Mouse (Mus musculus) ES-E14 (cell line): ENCODE results near the gene Pde7b. TPM values are rescaled to one million over a fixed set of nuclear protein-coding genes. Genes with fewer than 3 reads are reported as not detected.

Experiments
- DNase-seq: peaks from one replicate; pipeline ENCODE4 v3.0.0-alpha.2; 2013; ENCODE audit warnings: low read depth, low spot score
- H3K27ac ChIP-seq: 2 replicates; pipeline ENCODE4 v1.5.1; 2012; ENCODE audit warnings: low read depth, mild to moderate bottlenecking, low read length, moderate library complexity, mixed read lengths; ENCODE audit not compliant: poor library complexity, insufficient read depth, severe bottlenecking
- H3K36me3 ChIP-seq: 2 replicates; pipeline ENCODE4 v1.6.1; 2012; ENCODE audit warnings: mild to moderate bottlenecking, low read length, moderate library complexity, mixed read lengths; ENCODE audit not compliant: control insufficient read depth, poor library complexity, insufficient read depth, severe bottlenecking
- H3K4me1 ChIP-seq, 2 experiments: fragments of 150-350 bp in 1 of 2; sonication (generic) in 1 of 2; 2 replicates each; pipeline ENCODE4 v1.6.1; 2012; ENCODE audit warnings: low read length in 2 of 2, mild to moderate bottlenecking in 1 of 2, mixed read lengths in 1 of 2; ENCODE audit not compliant: control insufficient read depth in 2 of 2, insufficient read depth in 2 of 2, poor library complexity in 1 of 2
- H3K4me3 ChIP-seq, 2 experiments: fragments of 150-350 bp in 1 of 2; sonication (generic) in 1 of 2; 2 replicates each; pipeline ENCODE4 v1.5.1; 2012; ENCODE audit warnings: low read length in 2 of 2, low read depth in 1 of 2, mild to moderate bottlenecking in 1 of 2, mixed read lengths in 1 of 2; ENCODE audit not compliant: insufficient read depth in 1 of 2, poor library complexity in 1 of 2, severe bottlenecking in 1 of 2
- H3K9ac ChIP-seq: 2 replicates; pipeline ENCODE4 v1.6.1; 2012; ENCODE audit warnings: low read depth, mild to moderate bottlenecking, low read length, mixed read lengths; ENCODE audit not compliant: poor library complexity, insufficient read depth, severe bottlenecking
- H3K9me3 ChIP-seq: fragments of 150-350 bp; sonication (generic); 2 replicates; pipeline ENCODE4 v1.6.1; 2012; ENCODE audit warnings: low read depth, mild to moderate bottlenecking, low read length; ENCODE audit not compliant: control insufficient read depth, insufficient read depth
- CHD2 ChIP-seq: IDR thresholded peaks from 2 replicates; pipeline ENCODE4 v1.6.1; 2014; ENCODE audit warnings: mild to moderate bottlenecking, low read depth, low read length, inconsistent platforms
- HCFC1 ChIP-seq: IDR thresholded peaks from 2 replicates; pipeline ENCODE4 v1.6.1; 2012; ENCODE audit warnings: low read length, inconsistent platforms, borderline replicate concordance; ENCODE audit not compliant: insufficient read depth
- MAFK ChIP-seq: IDR thresholded peaks from 2 replicates; pipeline ENCODE4 v1.6.1; 2014; ENCODE audit warnings: mild to moderate bottlenecking, low read depth, low read length, inconsistent platforms; ENCODE audit not compliant: insufficient read depth
- ZC3H11A ChIP-seq: IDR thresholded peaks from 2 replicates; pipeline ENCODE4 v1.6.1; 2012; ENCODE audit warnings: low read depth, mild to moderate bottlenecking, inconsistent platforms, low read length, borderline replicate concordance
- ZNF384 ChIP-seq: IDR thresholded peaks from 2 replicates; pipeline ENCODE4 v1.6.1; 2012; ENCODE audit warnings: low read depth, low read length, inconsistent platforms
- in situ Hi-C, 2 experiments: fragments of 600-800 bp; cut with MboI; formaldehyde crosslinking; loops; one replicate each; pipeline ENCODE4 v1.15.1; 2025; ENCODE audit warnings: low sequenced_read_pairs in 2 of 2, inconsistent platforms in 1 of 2; ENCODE audit not compliant: unreplicated experiment in 2 of 2
- total RNA-seq: library from RNA; depleted of rRNA; stranded (reverse); fragments of 300-350 nt; gene quantifications from 2 replicates; pipeline ENCODE4 v1.2.3, GENCODE M21; 2012

Gene Pde7b
- total RNA-seq, 1 experiment, result 0.13 TPM

GRCm38 (mm10) chr10:20654590-20654989, 70.3 kb downstream of the Pde7b start:
- TF ChIP-seq ZC3H11A (no peak), ZNF384 (no peak), CHD2 (no peak), HCFC1 (no peak), MAFK (no peak)
- no peaks in the 10 kb centered on the region for H3K9me3 ChIP-seq
- H3K36me3 ChIP-seq, result no peaks in the 10 kb centered on the region
- H3K27ac ChIP-seq, result no peak overlapping the region
- no peak overlapping the region for H3K9ac ChIP-seq
- H3K4me3 ChIP-seq, result no peak overlapping the region
- in situ Hi-C loops, result no loop called here
- H3K4me1 ChIP-seq, result 0 out of 4 replicates have a peak, but pooled peaks cover 0 to under 1% of the 10 kb centered on the region in 2 experiments
- no peak for DNase-seq

DNA sequence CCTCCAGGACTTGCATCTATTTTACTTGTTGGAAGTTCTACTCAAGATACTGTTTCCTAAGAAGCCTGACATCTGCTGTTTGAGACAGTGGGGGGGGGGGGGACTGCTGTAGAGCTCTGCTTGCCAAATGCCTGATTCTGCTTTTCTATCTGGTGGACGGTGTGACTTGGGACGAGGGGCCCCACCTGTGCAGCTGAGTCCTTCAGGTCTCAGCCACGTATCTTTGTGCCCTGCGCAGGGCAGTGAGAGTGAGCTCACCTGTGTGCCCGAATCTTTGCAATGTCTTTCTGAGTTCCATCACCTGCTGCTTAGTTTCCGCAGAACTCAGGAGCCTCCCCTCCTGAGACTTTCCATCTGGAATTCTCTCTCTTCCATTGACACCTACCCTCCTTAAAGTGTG, 70.7 kb downstream of the Pde7b start:
- Histone ChIP-seq H3K36me3 (no peaks in the 10 kb centered on the region), H3K9ac (no peak overlapping the region), H3K27ac (no peak overlapping the region), H3K9me3 (no peaks in the 10 kb centered on the region), H3K4me1 (0 out of 4 replicates have a peak, but pooled peaks cover 0 to 3% of the 10 kb centered on the region in 2 experiments), H3K4me3 (no peak overlapping the region)
- no peak for DNase-seq
- TF ChIP-seq HCFC1, result no peak
- no peak for TF ChIP-seq ZC3H11A
- TF ChIP-seq MAFK, result no peak
- TF ChIP-seq CHD2, result no peak
- TF ChIP-seq ZNF384, result no peak
- in situ Hi-C loops, result no loop called here

GRCm38 (mm10) chr10:20653299-20653698, 71.6 kb downstream of the Pde7b start:
- in situ Hi-C loops, result no loop called here
- Histone ChIP-seq H3K9me3 (no peaks in the 10 kb centered on the region), H3K4me1 (0 out of 4 replicates have a peak, but pooled peaks cover 0 to 3% of the 10 kb centered on the region in 2 experiments), H3K9ac (no peak overlapping the region), H3K27ac (no peak overlapping the region), H3K4me3 (no peak overlapping the region), H3K36me3 (no peaks in the 10 kb centered on the region)
- TF ChIP-seq HCFC1 (no peak), ZNF384 (no peak), MAFK (no peak), ZC3H11A (no peak)
- DNase-seq, result no peak

DNA sequence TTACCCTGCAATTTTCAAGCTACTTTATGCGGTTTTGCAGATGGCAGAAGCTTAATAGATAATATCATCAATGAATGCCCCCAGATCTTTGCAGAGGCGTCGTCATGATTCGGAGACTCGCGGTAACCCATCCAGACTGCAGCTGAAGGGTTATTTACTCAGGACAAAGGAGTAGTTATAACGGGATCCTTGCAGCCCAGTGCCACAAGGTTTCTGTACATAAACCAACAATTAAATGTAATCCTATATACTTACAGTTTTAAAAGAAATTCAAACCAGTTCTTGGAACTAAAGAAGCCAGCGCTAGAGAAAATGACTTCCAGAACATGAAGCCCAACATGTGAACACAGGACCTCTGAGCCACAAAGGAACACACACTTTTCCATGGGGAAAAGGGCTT, 88.5 kb downstream of the Pde7b start:
- no peak overlapping the region for H3K27ac ChIP-seq
- no peaks in the 10 kb centered on the region for H3K9me3 ChIP-seq
- TF ChIP-seq MAFK (no peak), HCFC1 (no peak), ZNF384 (no peak), CHD2 (no peak), ZC3H11A (no peak)
- H3K4me1 ChIP-seq, result no peaks in the 10 kb centered on the region
- DNase-seq, result no peak
- no peak overlapping the region for H3K9ac ChIP-seq
- H3K4me3 ChIP-seq, result no peak overlapping the region
- in situ Hi-C loops, result no loop called here
- H3K36me3 ChIP-seq, result no peaks in the 10 kb centered on the region

- DNase-seq, result no peak
- H3K4me3 ChIP-seq, result no peak overlapping the region
- H3K9me3 ChIP-seq, result no peaks in the 10 kb centered on the region
- no peak overlapping the region for H3K27ac ChIP-seq
- in situ Hi-C loops, result no loop called here
- H3K4me1 ChIP-seq, result no peaks in the 10 kb centered on the region
- no peak overlapping the region for H3K9ac ChIP-seq
- no peaks in the 10 kb centered on the region for H3K36me3 ChIP-seq
- TF ChIP-seq MAFK (no peak), CHD2 (no peak), ZC3H11A (no peak), ZNF384 (no peak), HCFC1 (no peak)
These were observed 91.8 kb downstream of the Pde7b start for GRCm38 (mm10) chr10:20633085-20633415.
